Mouse (Mus musculus) testis, adult 2 months (tissue): ENCODE data around the gene Fn3k. TPM values are rescaled to one million over a fixed set of nuclear protein-coding genes. Genes with fewer than 3 reads are reported as not detected.

Experiments
- H3K27ac ChIP-seq: fragments of 200-500 bp; 2 replicates; pipeline ENCODE4 v1.5.1; 2012; ENCODE audit warnings: low read depth, low read length; ENCODE audit not compliant: control insufficient read depth, insufficient read depth
- H3K27me3 ChIP-seq: fragments of 200-500 bp; 2 replicates; pipeline ENCODE4 v1.6.1; 2012; ENCODE audit warnings: mild to moderate bottlenecking, low read length, moderate library complexity; ENCODE audit not compliant: control insufficient read depth, insufficient read depth
- H3K36me3 ChIP-seq: fragments of 200-500 bp; 2 replicates; pipeline ENCODE4 v1.6.1; 2012; ENCODE audit warnings: mild to moderate bottlenecking, low read length; ENCODE audit not compliant: control insufficient read depth, insufficient read depth
- H3K4me1 ChIP-seq: fragments of 200-500 bp; 2 replicates; pipeline ENCODE4 v1.6.1; 2012; ENCODE audit warnings: low read length; ENCODE audit not compliant: control insufficient read depth, insufficient read depth
- H3K4me3 ChIP-seq: fragments of 200-500 bp; 2 replicates; pipeline ENCODE4 v1.5.1; 2012; ENCODE audit warnings: low read depth, mild to moderate bottlenecking, low read length, moderate library complexity, mixed read lengths; ENCODE audit not compliant: control insufficient read depth
- CTCF ChIP-seq: fragments of 200-500 bp; IDR thresholded peaks from 2 replicates; pipeline ENCODE4 v1.5.1; 2012; ENCODE audit warnings: low read depth, mild to moderate bottlenecking, inconsistent platforms, low read length, moderate library complexity; ENCODE audit not compliant: control insufficient read depth, insufficient read depth, insufficient replicate concordance
- POLR2A ChIP-seq: fragments of 200-500 bp; IDR thresholded peaks from 2 replicates; pipeline ENCODE4 v1.6.1; 2012; ENCODE audit warnings: low read depth, mild to moderate bottlenecking, inconsistent platforms, low read length, moderate library complexity; ENCODE audit not compliant: control insufficient read depth
- polyA plus RNA-seq: library from polyadenylated mRNA; depleted of rRNA; stranded (reverse); fragments of >200 nt; gene quantifications from 2 replicates; pipeline ENCODE4 v1.2.3, GENCODE M21; 2012; rRNA removed

Gene Fn3k
- polyA plus RNA-seq, 1 experiment: 0.09 TPM

DNA sequence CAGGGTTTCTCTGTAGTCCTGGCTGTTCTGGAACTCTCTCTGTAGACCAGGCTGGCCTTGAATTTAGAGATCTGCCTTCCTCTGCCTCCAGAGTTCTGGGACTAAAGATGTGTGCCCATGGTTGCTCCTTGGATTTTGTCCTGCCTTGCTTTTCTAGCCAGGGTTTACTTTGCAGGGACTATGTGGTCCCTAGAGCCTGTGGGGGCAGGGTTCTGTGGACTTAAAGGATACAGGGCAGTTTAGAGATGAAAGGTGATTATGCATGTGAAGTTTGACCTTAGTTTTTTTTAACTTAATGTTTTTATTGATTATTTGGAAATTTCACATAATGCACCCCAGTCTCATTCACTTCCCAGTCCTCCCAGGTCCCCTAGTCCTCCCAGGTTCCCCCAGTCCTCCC is 55.9 kb downstream of the Fn3k start:
- no peak for TF ChIP-seq CTCF
- TF ChIP-seq POLR2A: no peak
- H3K27me3 ChIP-seq: no peaks in the 10 kb centered on the region
- H3K27ac ChIP-seq: no peak overlapping the region
- no peak overlapping the region for H3K4me3 ChIP-seq
- H3K36me3 ChIP-seq: no peaks in the 10 kb centered on the region; the same call in 1 of the 2 replicates
- no peaks in the 10 kb centered on the region for H3K4me1 ChIP-seq

Other genes with a start within 250 kb of the Fn3k start
- gene Hexdc, start 230.5 kb upstream of the Fn3k start, polyA plus RNA-seq: 5.2 and 6.0 TPM in 2 replicates
- gene Ogfod3, start 230.2 kb upstream of the Fn3k start, polyA plus RNA-seq: 2.7 and 3.1 TPM in 2 replicates
- 7.8 and 8.7 TPM in 2 replicates for gene Cybc1, start 205.6 kb upstream of the Fn3k start, polyA plus RNA-seq
- 8.2 and 8.9 TPM in 2 replicates for gene Narf, start 197.7 kb upstream of the Fn3k start, polyA plus RNA-seq
- gene Foxk2, start 174.9 kb upstream of the Fn3k start, polyA plus RNA-seq: 78.5 and 80.0 TPM in 2 replicates
- 26.7 and 27.9 TPM in 2 replicates for gene Wdr45b, start 80.5 kb upstream of the Fn3k start, polyA plus RNA-seq
- gene Rab40b, start 46.7 kb upstream of the Fn3k start, polyA plus RNA-seq: 0.32 and 0.47 TPM in 2 replicates
- 7.1 and 8.0 TPM in 2 replicates for gene Fn3krp, start 13.5 kb upstream of the Fn3k start, polyA plus RNA-seq
- gene Tbcd, start 17.0 kb downstream of the Fn3k start, polyA plus RNA-seq: 22.4 and 23.4 TPM in 2 replicates
- 0.23 and 0.65 TPM in 2 replicates for gene Zfp750, start 84.4 kb downstream of the Fn3k start, polyA plus RNA-seq
- 7.6 and 9.1 TPM in 2 replicates for gene B3gntl1, start 238.2 kb downstream of the Fn3k start, polyA plus RNA-seq